Mouse (Mus musculus): ENCODE measurements at regions not wholly inside any gene's neighbourhood (a gene's known extent, or its start where the extent isn't known, plus 50 kb on each side); places are given as distances from the start of the nearest gene placed in this dataset.

- in situ Hi-C loops (cut with MboI, MseI) = no loop called here
Measured at GRCm38 (mm10) chr7:125019259-125019658, 425.2 kb upstream of the Kdm8 start.

DNA sequence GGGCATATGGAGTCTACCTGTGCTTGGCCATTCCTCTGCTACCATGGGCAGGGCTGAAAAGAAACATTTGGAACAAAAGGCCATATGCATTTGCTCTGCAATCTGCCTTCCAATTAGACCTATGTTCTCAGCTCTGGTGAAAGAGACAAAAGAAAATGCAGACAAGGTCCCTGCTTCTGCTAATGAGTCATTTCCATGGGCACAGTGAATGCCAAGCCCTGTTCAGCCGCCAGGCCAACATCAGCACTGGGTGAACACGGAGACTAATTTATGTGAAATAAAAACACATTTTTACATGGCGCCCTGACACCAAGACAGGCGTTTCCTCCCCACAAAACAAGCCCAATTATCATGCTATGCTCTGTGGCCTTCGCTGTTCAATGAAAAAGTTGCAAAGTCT, 419.5 kb upstream of the Kdm8 start:
- in situ Hi-C loops (cut with MboI, MseI) = no loop called here

DNA sequence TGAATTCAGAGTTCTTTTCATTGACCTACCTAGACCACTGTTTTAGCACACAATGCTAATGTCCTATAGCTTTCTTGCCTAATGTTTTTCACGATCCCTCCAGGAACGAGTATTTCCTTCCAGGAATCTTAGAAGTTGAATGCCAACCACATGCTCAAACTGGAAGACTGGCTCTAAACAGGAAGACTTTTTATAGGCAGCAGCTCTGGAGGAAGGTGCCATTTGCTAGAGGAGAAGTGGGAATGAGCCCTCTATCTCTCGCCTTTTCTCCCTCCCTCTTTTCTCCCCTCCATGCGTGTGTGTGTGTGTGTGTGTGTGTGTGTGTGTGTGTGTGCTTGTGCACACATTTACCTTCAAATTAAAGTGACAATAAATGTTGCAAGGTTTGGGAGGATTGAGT, 410.7 kb upstream of the Kdm8 start:
- in situ Hi-C loops (cut with MboI, MseI) = no loop called here

GRCm38 (mm10) chr7:125034196-125034595, 410.3 kb upstream of the Kdm8 start:
- in situ Hi-C loops (cut with MboI, MseI) = no loop called here

DNA sequence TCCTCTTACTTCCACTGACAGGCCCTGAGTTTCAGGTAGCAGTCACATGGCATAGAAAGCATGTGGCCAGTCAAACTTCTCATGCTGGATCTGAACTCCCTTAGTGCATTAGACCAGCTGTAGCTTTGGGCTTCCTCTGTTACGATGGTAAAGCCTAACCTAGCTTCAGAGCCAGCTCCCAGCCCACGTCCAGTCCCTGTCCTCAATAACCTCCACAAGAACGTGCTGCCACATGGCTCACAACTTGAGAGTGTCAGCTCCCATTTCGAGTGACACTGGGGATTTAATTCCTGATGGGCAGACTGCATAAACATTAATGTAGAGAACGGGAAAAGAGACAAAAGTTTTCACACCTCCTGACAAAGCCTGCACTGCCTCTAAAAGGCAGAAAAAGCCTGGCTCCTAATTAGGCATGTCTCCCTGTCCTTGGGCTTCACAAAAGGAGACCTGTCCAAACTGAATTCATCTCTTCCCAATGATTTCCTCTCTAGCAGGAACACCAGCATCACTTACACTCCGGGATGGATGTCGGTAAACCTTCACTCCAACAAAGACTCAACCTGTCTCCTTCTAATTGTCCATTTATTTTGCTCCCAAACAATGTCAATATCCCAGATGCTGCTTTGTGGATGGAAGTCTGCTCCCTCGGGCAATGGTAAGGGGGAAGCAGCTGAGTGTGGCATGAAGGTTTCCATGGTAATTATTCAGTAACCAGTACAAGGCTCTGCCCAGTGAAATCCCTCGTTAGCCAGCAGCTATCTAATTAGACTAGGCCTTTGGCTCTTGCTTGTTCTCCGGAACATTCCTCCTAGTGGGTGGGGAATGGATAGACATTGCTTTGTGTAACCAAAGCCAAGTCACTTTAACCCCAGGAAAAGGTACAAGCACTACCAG, 408.1 kb upstream of the Kdm8 start:
- in situ Hi-C loops (cut with MboI, MseI) = no loop called here

- in situ Hi-C loops (cut with MboI, MseI) = no loop called here
Measured at GRCm38 (mm10) chr7:125038840-125039239, 405.6 kb upstream of the Kdm8 start.

- in situ Hi-C loops (cut with MboI, MseI) = no loop called here
Measured at GRCm38 (mm10) chr7:125055951-125056625, 388.4 kb upstream of the Kdm8 start.

- in situ Hi-C loops (cut with MboI, MseI) = no loop called here
Measured at GRCm38 (mm10) chr7:125102464-125102863, 342.0 kb upstream of the Kdm8 start.

DNA sequence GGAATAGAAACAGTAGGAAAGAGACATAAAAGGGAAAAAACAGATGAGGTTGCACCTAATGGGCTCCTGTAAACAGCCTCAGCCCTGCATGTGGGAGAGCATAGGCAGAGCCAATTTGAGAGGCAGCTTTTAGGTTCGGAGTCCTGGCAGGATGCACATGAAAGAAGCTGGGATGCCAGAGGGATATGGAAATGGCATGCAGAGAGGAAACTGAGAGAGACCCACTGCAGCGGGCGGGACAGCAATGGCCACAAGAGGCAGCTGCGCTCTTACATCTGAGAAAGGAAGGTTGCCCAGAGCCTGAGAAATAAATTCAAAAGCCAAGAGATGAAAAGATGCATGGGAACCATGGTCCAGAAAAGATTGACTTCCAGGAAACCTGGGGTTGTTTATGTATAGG, 340.5 kb upstream of the Kdm8 start:
- in situ Hi-C loops (cut with MboI, MseI) = no loop called here

DNA sequence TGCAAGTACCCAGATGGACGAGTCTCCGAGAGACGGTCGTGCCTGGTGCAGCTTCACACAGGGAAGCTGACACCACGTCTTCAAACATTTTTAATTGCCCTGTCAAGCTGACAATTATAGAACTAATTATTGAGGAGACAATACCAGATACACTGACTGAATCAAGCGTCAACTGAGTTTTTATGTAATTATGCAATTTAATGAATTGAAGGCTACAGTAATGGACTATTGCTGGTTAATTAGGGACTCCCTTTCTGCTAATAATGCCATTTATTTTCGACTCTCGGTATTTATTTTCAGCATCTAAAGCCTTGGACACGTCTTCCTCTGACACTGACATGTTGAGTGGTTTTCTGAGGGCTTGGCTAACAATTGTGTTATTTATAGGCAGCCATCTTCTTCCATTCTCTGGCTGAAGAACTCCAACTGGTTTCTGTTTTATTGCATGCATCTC, 331.6 kb upstream of the Kdm8 start:
- in situ Hi-C loops (cut with MboI, MseI) = no loop called here

- in situ Hi-C loops (cut with MboI, MseI) = no loop called here
Measured at GRCm38 (mm10) chr7:125115322-125115996, 329.0 kb upstream of the Kdm8 start.

- in situ Hi-C loops (cut with MboI, MseI) = no loop called here
Measured at GRCm38 (mm10) chr7:125117173-125117572, 327.3 kb upstream of the Kdm8 start.

GRCm38 (mm10) chr7:125129187-125129586, 315.3 kb upstream of the Kdm8 start:
- in situ Hi-C loops (cut with MboI, MseI) = no loop called here

GRCm38 (mm10) chr7:125131968-125132367, 312.5 kb upstream of the Kdm8 start:
- in situ Hi-C loops (cut with MboI, MseI) = no loop called here

- in situ Hi-C loops (cut with MboI, MseI) = no loop called here
Measured at GRCm38 (mm10) chr7:125138607-125139006, 305.9 kb upstream of the Kdm8 start.

- in situ Hi-C loops (cut with MboI, MseI) = no loop called here
Measured at GRCm38 (mm10) chr7:125139196-125139595, 305.3 kb upstream of the Kdm8 start.

DNA sequence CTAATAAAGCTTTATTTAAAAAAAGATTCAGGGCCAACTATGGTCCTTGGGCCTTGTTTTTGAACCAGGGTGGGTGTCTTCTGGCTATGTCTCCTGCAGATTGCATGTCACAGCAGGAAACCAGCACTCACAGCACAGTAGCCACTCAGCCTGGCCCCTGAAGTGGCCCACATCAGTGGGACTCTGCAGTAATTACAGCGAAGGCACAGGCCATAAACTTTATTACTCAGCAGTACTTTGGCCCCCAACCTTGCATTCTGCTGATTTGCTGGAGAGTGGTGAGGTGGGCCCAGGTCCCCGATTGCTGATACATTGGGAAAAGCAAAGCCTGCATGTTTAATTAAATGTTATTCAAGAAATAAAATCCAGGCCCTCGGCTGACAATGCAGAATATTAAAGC, 303.6 kb upstream of the Kdm8 start:
- in situ Hi-C loops (cut with MboI, MseI) = no loop called here

DNA sequence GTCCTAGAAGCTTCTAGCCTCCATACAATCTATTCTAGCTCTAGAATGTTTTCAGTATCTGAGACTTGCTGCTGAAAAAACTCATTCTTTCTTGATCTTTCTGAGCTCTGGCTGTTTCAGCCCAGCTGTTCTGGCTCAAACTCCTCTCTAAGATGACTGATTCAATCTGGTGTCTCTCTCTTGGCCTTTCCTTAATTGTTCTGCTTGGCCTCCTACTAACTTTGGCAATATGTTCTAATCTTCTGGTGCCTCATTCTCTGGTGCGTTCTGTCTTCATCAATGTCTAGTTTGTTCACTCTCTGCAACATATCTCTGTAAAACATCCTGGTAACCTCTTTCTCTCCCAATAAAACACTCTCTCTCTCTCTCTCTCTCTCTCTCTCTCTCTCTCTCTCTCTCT, 302.6 kb upstream of the Kdm8 start:
- in situ Hi-C loops (cut with MboI, MseI) = no loop called here

- in situ Hi-C loops (cut with MboI, MseI) = no loop called here
Measured at GRCm38 (mm10) chr7:125146025-125146424, 298.5 kb upstream of the Kdm8 start.

GRCm38 (mm10) chr7:125149151-125149550, 295.3 kb upstream of the Kdm8 start:
- in situ Hi-C loops (cut with MboI, MseI) = no loop called here

DNA sequence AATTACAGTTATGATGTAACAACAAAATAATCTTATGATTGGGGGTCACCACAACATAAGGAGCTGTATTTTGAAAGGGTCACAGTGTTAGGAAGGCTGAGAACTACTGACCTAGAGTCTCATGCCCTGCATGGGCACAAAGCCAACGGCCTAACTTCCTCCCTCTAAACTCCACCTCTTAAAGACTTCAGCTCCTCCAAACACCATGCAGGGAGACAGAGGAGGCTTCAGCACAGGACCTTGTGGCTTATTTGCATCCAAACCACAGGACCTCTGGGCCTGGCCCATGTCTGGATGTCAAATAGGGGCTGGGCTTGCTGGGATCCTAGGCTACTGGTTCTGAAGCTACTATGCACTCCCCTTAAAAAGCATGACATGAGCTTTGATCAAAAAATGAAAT, 294.7 kb upstream of the Kdm8 start:
- in situ Hi-C loops (cut with MboI, MseI) = no loop called here

DNA sequence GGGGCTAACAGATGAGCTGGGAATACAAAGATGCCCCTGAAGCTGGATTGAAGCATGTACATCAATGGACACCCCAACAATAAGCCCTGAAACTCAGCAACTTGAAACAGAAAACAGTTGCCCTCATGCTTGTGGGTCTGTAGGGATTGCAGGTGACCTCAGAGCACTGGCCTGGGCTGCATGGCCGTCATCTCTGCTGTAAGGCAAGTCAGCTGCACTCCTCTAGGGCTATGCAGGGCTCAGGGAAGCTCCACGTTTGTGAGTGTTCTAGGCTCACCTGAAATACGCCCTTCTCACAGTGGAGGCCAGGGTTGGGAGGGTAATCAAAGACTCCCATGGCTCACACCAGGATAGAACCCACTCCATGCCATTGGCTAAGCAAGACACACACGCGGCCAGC, 292.2 kb upstream of the Kdm8 start:
- in situ Hi-C loops (cut with MboI, MseI) = no loop called here
